Mouse (Mus musculus) intestine, postnatal 0 days (tissue): ENCODE measurements around the gene Cd27. TPM values are rescaled to one million over a fixed set of nuclear protein-coding genes. Genes with fewer than 3 reads are reported as not detected.

Experiments
- ATAC-seq: fragments of 200-750 bp; cut with Nextera tagmentation; 2 replicates; pipeline ENCODE4 v1.8.0; 2017; ENCODE audit warnings: mild to moderate bottlenecking, moderate TSS enrichment, moderate library complexity
- H3K27ac ChIP-seq: fragments of 300-500 bp; sonication (generic); 2 replicates; pipeline ENCODE4 v1.5.1; 2014; ENCODE audit warnings: mild to moderate bottlenecking, low read depth, low read length, moderate library complexity
- H3K27me3 ChIP-seq: fragments of 300-500 bp; sonication (generic); replicated peaks from 2 replicates; pipeline ENCODE4 v1.6.1; 2014; ENCODE audit warnings: low read length, mixed read lengths; ENCODE audit not compliant: control insufficient read depth, insufficient read depth
- H3K36me3 ChIP-seq: fragments of 300-500 bp; sonication (generic); 2 replicates; pipeline ENCODE4 v1.6.1; 2014; ENCODE audit warnings: mild to moderate bottlenecking, moderate library complexity; ENCODE audit not compliant: control insufficient read depth, insufficient read depth
- H3K4me1 ChIP-seq: fragments of 300-500 bp; sonication (generic); replicated peaks from 2 replicates; pipeline ENCODE4 v1.6.1; 2014; ENCODE audit warnings: antibody characterized with exemption, low read length, mixed read lengths; ENCODE audit not compliant: control insufficient read depth, insufficient read depth
- H3K4me2 ChIP-seq: fragments of 300-500 bp; sonication (generic); replicated peaks from 2 replicates; pipeline ENCODE4 v1.6.1; 2014; ENCODE audit warnings: low read depth, mild to moderate bottlenecking, moderate library complexity
- H3K4me3 ChIP-seq: fragments of 300-500 bp; sonication (generic); 2 replicates; pipeline ENCODE4 v1.5.1; 2014; ENCODE audit warnings: low read depth, low read length
- H3K9ac ChIP-seq: fragments of 300-500 bp; sonication (generic); 2 replicates; pipeline ENCODE4 v1.6.1; 2014; ENCODE audit warnings: mild to moderate bottlenecking, low read depth, low read length
- H3K9me3 ChIP-seq: fragments of 300-500 bp; sonication (generic); 2 replicates; pipeline ENCODE4 v1.6.1; 2016; ENCODE audit warnings: mixed run types; ENCODE audit not compliant: control insufficient read depth
- CTCF ChIP-seq: sonication (generic); IDR thresholded peaks from 2 replicates; pipeline ENCODE4 v1.5.1; 2016; ENCODE audit warnings: low read depth, mild to moderate bottlenecking, control low read depth, antibody characterized with exemption, moderate library complexity
- WGBS: fragments of 180-500 bp; shearing (Covaris S2); extraction: QIAGEN DNeasy Blood & Tissue Kit; methylation state at CpG from one replicate; pipeline ENCODE4 v1.1.7; 2014; 5-methylcytosine and 5-hydroxymethylcytosine counted together
- polyA plus RNA-seq: library from polyadenylated mRNA; unstranded; fragments of >200 nt; fragmentation: Nextera tagmentation; extraction: Ambion mirVana; gene quantifications from 2 replicates; pipeline ENCODE4 v1.2.1, GENCODE M21; 2015

The Cd27 gene
- polyA plus RNA-seq, 1 experiment from 2014 or later = 0.78 TPM

DNA sequence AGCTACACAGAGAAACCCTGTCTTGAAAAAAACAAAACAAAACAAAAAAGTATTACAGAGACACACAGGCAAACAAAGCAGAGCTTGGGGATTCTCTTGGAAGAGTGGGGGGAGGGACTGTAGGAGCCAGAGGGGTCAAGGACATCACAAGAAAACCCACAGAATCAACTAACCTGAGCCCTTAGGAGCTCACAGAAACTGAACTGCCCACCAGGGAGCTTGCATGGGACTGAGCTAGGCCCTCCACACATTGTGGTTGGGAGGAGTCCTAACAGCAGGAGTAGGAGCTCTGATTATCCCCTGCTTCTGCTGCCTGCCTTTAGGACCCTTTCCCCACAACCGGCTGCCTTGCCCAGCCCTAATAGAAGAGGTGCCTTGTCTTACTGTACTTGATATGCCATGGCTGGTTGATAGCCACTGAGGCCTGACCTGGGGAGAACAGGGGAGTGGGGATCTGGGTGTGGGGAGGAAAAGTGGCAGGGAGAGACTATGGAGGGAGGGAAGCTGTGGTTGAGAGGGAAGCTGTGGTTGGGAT lies 41.2 kb downstream of the Cd27 start:
- no peak for TF ChIP-seq CTCF
- no peak overlapping the region for H3K4me3 ChIP-seq
- H3K27ac ChIP-seq = no peak overlapping the region
- no peak for ATAC-seq
- no peak overlapping the region for H3K9ac ChIP-seq
- no peaks in the 10 kb centered on the region for H3K9me3 ChIP-seq
- H3K4me2 ChIP-seq = no peak overlapping the region
- no peaks in the 10 kb centered on the region for H3K27me3 ChIP-seq
- H3K36me3 ChIP-seq = peaks cover 5% of the 10 kb centered on the region; the same call in 1 of the 2 replicates
- WGBS = 38% methylated on average over 1 of the region's 1 CpGs
- no peaks in the 10 kb centered on the region for H3K4me1 ChIP-seq

DNA sequence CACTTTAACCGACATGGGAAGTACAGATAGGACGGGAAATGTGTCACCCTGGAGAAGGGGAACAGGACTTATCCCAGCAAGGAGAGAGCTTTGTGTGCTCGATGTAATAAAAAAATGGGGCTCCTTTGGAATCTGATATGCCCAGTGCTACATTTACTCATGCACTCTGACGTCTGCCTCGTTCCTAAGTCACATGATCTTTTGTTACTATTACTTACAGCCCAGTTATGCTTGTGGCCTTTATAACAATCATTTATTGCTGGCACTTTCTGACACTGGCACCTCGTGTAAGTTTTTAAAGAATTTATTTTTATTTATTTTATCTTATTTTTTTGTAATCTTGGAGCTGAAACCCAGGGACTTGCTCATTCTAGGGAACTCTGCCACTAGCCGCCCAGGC lies 43.4 kb downstream of the Cd27 start:
- H3K27ac ChIP-seq = no peak overlapping the region; the same call in 1 of the 2 replicates
- TF ChIP-seq CTCF = no peak
- ATAC-seq = no peak
- H3K9ac ChIP-seq = no peak overlapping the region
- H3K36me3 ChIP-seq = peaks cover 12% of the 10 kb centered on the region
- H3K4me3 ChIP-seq = no peak overlapping the region
- H3K4me2 ChIP-seq = no peak overlapping the region
- H3K9me3 ChIP-seq = no peaks in the 10 kb centered on the region
- WGBS = 34% methylated on average over 7 of the region's 7 CpGs
- H3K4me1 ChIP-seq = no peaks in the 10 kb centered on the region
- no peaks in the 10 kb centered on the region for H3K27me3 ChIP-seq

DNA sequence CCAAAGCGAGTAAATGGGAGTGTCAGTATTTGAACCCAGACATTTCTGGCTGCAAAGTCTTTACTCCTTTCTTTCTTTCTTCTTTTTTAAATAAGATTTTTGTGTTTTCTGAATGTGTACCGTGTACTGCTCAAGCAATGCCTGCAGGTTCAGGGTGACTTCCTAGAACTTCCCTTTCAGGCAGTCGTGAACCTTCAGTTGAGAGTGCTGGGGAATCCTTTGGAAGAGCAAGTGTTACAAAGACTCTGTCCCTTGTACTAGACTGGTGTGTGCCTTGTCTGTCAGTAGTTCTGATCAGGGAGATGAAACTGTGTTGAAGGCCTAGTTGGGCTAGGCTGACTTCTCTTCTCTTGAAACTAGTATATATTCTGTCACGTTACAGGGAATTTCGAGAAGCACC lies 44.0 kb downstream of the Cd27 start:
- TF ChIP-seq CTCF = no peak
- Histone ChIP-seq H3K9me3 (no peaks in the 10 kb centered on the region), H3K4me2 (peak overlapping the region; percentile 73), H3K27me3 (no peaks in the 10 kb centered on the region), H3K9ac (peak overlapping the region; percentile 81), H3K4me1 (no peaks in the 10 kb centered on the region), H3K27ac (peak overlapping the region; percentile 95), H3K36me3 (peaks cover 18% of the 10 kb centered on the region), H3K4me3 (peak overlapping the region; percentile 71)
- WGBS = 29% methylated on average over 5 of the region's 5 CpGs
- ATAC-seq = no peak

DNA sequence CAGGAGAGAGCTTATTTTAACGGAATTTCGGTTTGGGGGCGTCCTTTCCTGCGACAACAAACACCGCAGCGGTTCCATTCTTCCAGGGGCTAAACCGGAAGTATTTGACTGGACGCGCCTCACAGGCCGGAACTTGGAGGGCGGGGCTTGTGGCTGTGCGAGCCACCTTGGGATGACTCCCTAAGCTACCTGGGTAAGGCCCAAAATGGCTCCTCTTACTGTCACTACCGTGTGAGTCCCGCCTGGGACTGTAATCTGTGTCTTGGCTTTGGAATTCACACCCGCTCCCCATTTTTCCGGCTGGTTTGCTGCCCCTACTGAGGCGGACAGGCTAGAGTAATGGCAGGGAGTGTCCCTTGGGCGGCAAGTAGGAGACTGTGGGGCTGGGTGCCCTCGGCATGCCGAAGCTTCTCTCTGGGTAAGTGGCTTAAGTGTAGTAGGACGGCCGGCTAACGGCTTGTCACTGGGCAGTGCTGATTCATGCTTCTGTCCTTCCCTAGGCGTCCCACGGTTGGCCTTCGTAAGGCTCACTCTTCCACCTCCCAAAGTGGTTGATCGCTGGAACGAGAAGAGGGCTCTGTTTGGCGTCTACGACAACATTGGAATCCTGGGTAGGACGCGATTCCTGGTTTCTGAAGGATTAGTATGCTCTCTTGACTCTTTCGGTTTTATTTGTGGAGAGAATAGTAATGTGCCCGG lies 44.6 kb downstream of the Cd27 start:
- H3K9ac ChIP-seq = peak overlapping the region; percentile 81
- peak overlapping the region; percentile 95 for H3K27ac ChIP-seq
- H3K4me1 ChIP-seq = no peaks in the 10 kb centered on the region
- WGBS = under 1% methylated on average over 34 of the region's 34 CpGs
- ATAC-seq = peak; percentile 95
- H3K9me3 ChIP-seq = no peaks in the 10 kb centered on the region
- H3K4me3 ChIP-seq = peak overlapping the region; percentile 71
- peaks cover 23% of the 10 kb centered on the region for H3K36me3 ChIP-seq
- no peaks in the 10 kb centered on the region for H3K27me3 ChIP-seq
- no peak for TF ChIP-seq CTCF
- peak overlapping the region; percentile 73 for H3K4me2 ChIP-seq

DNA sequence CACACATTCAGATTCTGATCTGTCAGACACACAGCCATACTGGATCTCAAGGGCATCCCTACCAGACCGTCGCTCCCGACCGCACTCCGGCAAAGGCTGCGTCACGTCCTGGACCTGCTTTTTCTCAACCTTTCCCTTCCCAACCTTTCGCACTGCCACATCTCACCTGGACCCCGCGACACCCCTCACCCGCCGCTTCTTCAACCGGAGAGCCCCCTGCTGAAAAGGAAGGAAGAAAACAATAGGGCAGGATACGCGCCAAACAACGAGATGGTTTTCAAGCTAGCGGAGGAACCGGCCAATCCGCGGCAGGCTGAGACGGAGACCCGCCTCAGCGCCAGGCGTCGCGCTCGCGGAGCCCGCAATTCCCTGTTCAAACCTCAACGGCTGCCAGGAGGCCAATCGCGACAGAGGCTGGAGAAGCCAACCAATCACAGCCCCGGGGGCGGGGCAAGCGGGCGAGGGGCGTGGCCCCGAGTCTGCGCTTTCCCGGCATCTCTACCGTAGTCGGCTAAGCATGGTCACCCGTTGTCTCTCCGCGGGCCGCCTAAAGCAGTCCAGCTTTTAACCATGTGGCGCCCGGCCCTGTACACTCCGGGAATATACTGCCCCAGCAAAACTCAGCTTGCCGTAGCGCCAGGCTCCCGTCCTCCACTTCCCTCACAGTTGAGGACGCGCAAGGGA lies 45.3 kb downstream of the Cd27 start, which contains the start of the genes Ncapd2 and Mrpl51:
TSS of gene Ncapd2 (minus strand) at position 370 of the 684 bp plus-strand sequence.
TSS of gene Mrpl51 (plus strand) at position 470 of the 684 bp plus-strand sequence.
- Histone ChIP-seq H3K4me3 (peak within 1 kb of the TSS; percentile 71), H3K4me2 (peak within 1 kb of the TSS; percentile 73), H3K9me3 (no peaks in the 10 kb centered on the region), H3K9ac (peak within 1 kb of the TSS; percentile 81), H3K36me3 (peaks cover 30% of the 10 kb centered on the region), H3K4me1 (no peaks in the 10 kb centered on the region), H3K27ac (peak within 1 kb of the TSS; percentile 95), H3K27me3 (no peaks in the 10 kb centered on the region)
- ATAC-seq = peak; percentile 96
- WGBS = under 1% methylated on average over 54 of the region's 54 CpGs
- peak; percentile 36 for TF ChIP-seq CTCF

DNA sequence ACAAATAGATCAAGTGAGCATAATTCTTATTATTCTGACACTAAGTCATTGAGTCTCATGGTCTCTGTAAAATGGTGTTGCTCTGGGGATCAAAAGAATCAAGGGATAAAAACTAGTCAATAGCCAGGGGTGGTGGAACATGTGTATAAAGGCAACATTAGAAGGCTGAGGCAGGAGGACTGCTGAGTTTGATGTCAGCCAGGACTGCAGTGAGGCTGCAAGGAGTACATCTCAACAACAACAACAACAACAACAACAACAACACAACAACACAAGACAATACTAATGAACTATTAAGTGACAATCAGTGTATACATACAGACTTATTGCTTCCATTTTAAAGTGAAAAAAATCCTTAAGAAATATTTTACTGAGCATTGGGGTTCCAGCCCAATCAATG lies 46.0 kb downstream of the Cd27 start:
- H3K9me3 ChIP-seq = no peaks in the 10 kb centered on the region
- peak overlapping the region; percentile 71 for H3K4me3 ChIP-seq
- H3K36me3 ChIP-seq = peaks cover 36% of the 10 kb centered on the region
- H3K4me2 ChIP-seq = peak overlapping the region; percentile 73
- H3K4me1 ChIP-seq = no peaks in the 10 kb centered on the region
- no peak for TF ChIP-seq CTCF
- no peaks in the 10 kb centered on the region for H3K27me3 ChIP-seq
- no peak overlapping the region for H3K27ac ChIP-seq
- peak overlapping the region; percentile 28 for H3K9ac ChIP-seq
- ATAC-seq = no peak
